Mouse (Mus musculus) testis, adult 2 months (tissue): ENCODE measurements at regions not wholly inside any gene's neighbourhood (a gene's known extent, or its start where the extent isn't known, plus 50 kb on each side); places are given as distances from the start of the nearest gene placed in this dataset.

Experiments
- H3K27ac ChIP-seq: fragments of 200-500 bp; 2 replicates; pipeline ENCODE4 v1.5.1; 2012; ENCODE audit warnings: low read depth, low read length; ENCODE audit not compliant: control insufficient read depth, insufficient read depth
- H3K27me3 ChIP-seq: fragments of 200-500 bp; 2 replicates; pipeline ENCODE4 v1.6.1; 2012; ENCODE audit warnings: mild to moderate bottlenecking, low read length, moderate library complexity; ENCODE audit not compliant: control insufficient read depth, insufficient read depth
- H3K36me3 ChIP-seq: fragments of 200-500 bp; 2 replicates; pipeline ENCODE4 v1.6.1; 2012; ENCODE audit warnings: mild to moderate bottlenecking, low read length; ENCODE audit not compliant: control insufficient read depth, insufficient read depth
- H3K4me1 ChIP-seq: fragments of 200-500 bp; 2 replicates; pipeline ENCODE4 v1.6.1; 2012; ENCODE audit warnings: low read length; ENCODE audit not compliant: control insufficient read depth, insufficient read depth
- H3K4me3 ChIP-seq: fragments of 200-500 bp; 2 replicates; pipeline ENCODE4 v1.5.1; 2012; ENCODE audit warnings: low read depth, mild to moderate bottlenecking, low read length, moderate library complexity, mixed read lengths; ENCODE audit not compliant: control insufficient read depth
- CTCF ChIP-seq: fragments of 200-500 bp; IDR thresholded peaks from 2 replicates; pipeline ENCODE4 v1.5.1; 2012; ENCODE audit warnings: low read depth, mild to moderate bottlenecking, inconsistent platforms, low read length, moderate library complexity; ENCODE audit not compliant: control insufficient read depth, insufficient read depth, insufficient replicate concordance
- POLR2A ChIP-seq: fragments of 200-500 bp; IDR thresholded peaks from 2 replicates; pipeline ENCODE4 v1.6.1; 2012; ENCODE audit warnings: low read depth, mild to moderate bottlenecking, inconsistent platforms, low read length, moderate library complexity; ENCODE audit not compliant: control insufficient read depth

- Histone ChIP-seq H3K27me3 (no peaks in the 10 kb centered on the region), H3K27ac (no peak overlapping the region)
Measured at GRCm38 (mm10) chr7:72362690-72363089, 56.3 kb upstream of the Mctp2 start.

GRCm38 (mm10) chr7:72391323-72391722 lies 84.9 kb upstream of the Mctp2 start:
- Histone ChIP-seq H3K4me1 (no peaks in the 10 kb centered on the region), H3K4me3 (no peak overlapping the region), H3K27ac (no peak overlapping the region), H3K36me3 (no peaks in the 10 kb centered on the region), H3K27me3 (no peaks in the 10 kb centered on the region)
- peak; percentile 23; the same call in 1 of the 2 replicates for TF ChIP-seq CTCF
- no peak for TF ChIP-seq POLR2A

More at GRCm38 (mm10) chr7:72362690-72363089, 56.3 kb upstream of the Mctp2 start:
- TF ChIP-seq POLR2A (no peak), CTCF (peak; percentile 92)
- 0 out of 2 replicates have a peak, but pooled peaks cover 2% of the 10 kb centered on the region for H3K4me1 ChIP-seq
- no peaks in the 10 kb centered on the region for H3K36me3 ChIP-seq
- H3K4me3 ChIP-seq = no peak overlapping the region

GRCm38 (mm10) chr7:72400056-72400455 lies 93.6 kb upstream of the Mctp2 start:
- no peaks in the 10 kb centered on the region for H3K27me3 ChIP-seq
- no peaks in the 10 kb centered on the region for H3K36me3 ChIP-seq
- TF ChIP-seq CTCF = no peak
- no peak for TF ChIP-seq POLR2A
- H3K27ac ChIP-seq = no peak overlapping the region
- no peaks in the 10 kb centered on the region for H3K4me1 ChIP-seq
- H3K4me3 ChIP-seq = no peak overlapping the region

- Histone ChIP-seq H3K27me3 (no peaks in the 10 kb centered on the region), H3K4me1 (no peaks in the 10 kb centered on the region), H3K27ac (no peak overlapping the region), H3K36me3 (no peaks in the 10 kb centered on the region), H3K4me3 (no peak overlapping the region)
- TF ChIP-seq CTCF = no peak
- no peak for TF ChIP-seq POLR2A
Measured at GRCm38 (mm10) chr7:72406131-72406530, 99.7 kb upstream of the Mctp2 start.

GRCm38 (mm10) chr7:72408409-72408986 lies 102.1 kb upstream of the Mctp2 start:
- H3K27me3 ChIP-seq = no peaks in the 10 kb centered on the region
- H3K27ac ChIP-seq = no peak overlapping the region
- TF ChIP-seq CTCF (no peak), POLR2A (no peak)

GRCm38 (mm10) chr7:72438552-72438951 lies 132.1 kb upstream of the Mctp2 start:
- H3K4me3 ChIP-seq = no peak overlapping the region
- TF ChIP-seq CTCF = no peak
- no peak for TF ChIP-seq POLR2A
- no peaks in the 10 kb centered on the region for H3K36me3 ChIP-seq

More at GRCm38 (mm10) chr7:72408409-72408986, 102.1 kb upstream of the Mctp2 start:
- Histone ChIP-seq H3K4me3 (no peak overlapping the region), H3K4me1 (no peaks in the 10 kb centered on the region), H3K36me3 (no peaks in the 10 kb centered on the region)

GRCm38 (mm10) chr7:72442001-72442400 lies 135.6 kb upstream of the Mctp2 start:
- Histone ChIP-seq H3K27me3 (no peaks in the 10 kb centered on the region), H3K4me3 (no peak overlapping the region), H3K36me3 (no peaks in the 10 kb centered on the region), H3K27ac (no peak overlapping the region), H3K4me1 (no peaks in the 10 kb centered on the region)
- TF ChIP-seq POLR2A (no peak), CTCF (no peak)

More at GRCm38 (mm10) chr7:72438552-72438951, 132.1 kb upstream of the Mctp2 start:
- Histone ChIP-seq H3K27ac (no peak overlapping the region), H3K27me3 (no peaks in the 10 kb centered on the region), H3K4me1 (no peaks in the 10 kb centered on the region)

- H3K4me3 ChIP-seq = no peak overlapping the region
- H3K4me1 ChIP-seq = no peaks in the 10 kb centered on the region
- no peak for TF ChIP-seq CTCF
- no peak for TF ChIP-seq POLR2A
- no peaks in the 10 kb centered on the region for H3K36me3 ChIP-seq
- no peaks in the 10 kb centered on the region for H3K27me3 ChIP-seq
- no peak overlapping the region for H3K27ac ChIP-seq
Measured at GRCm38 (mm10) chr7:72444016-72444415, 137.6 kb upstream of the Mctp2 start.
